Mouse (Mus musculus) brain, embryonic 18.5 days (tissue): ENCODE measurements around the gene Dhx29.

ENCODE experiments used
- DNase-seq: peaks from one replicate; pipeline ENCODE4 v3.0.0-alpha.2; 2012; ENCODE audit warnings: low read depth, low spot score

Dhx29 gene

DNA sequence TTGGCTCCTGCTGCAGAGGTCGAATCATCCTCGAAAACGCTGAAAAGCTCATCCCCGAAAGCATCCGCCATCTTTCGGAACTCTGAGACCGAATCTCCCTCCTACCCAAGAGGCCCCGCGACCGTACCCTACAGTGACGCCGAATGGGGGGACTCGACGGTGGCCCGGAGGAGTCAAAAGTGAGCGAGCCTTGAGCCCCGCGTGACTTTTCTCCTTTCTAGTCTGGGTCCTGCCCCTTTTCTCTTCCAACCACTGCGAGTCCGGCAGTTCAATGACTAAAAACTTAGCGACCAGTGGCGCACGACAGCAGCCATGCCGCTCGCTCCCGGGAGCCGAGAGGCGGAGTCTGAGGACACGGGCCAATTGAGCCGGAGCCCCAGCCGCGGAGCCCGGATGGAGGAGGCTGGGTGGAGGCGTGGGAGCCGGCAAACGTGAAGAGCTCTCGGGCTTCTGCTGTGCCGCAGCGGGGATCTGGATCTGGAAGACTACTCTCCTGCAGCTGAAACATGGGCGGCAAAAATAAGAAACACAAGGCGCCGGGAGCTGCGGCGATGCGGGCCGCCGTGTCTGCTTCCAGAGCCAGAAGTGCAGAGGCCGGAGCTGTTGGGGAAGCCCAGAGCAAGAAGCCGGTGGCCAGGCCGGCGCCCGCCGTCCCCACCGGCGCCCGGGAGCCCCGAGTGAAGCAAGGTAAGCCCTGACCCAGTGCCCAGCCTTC, at the start of gene Dhx29, which contains the start of gene Mtrex:
Gene Dhx29 (plus strand): TSS at position 168 of the 715 bp plus-strand sequence.
Gene Mtrex (minus strand): TSS at position 112 of the 715 bp plus-strand sequence.
- peak; percentile 96 for DNase-seq

DNA sequence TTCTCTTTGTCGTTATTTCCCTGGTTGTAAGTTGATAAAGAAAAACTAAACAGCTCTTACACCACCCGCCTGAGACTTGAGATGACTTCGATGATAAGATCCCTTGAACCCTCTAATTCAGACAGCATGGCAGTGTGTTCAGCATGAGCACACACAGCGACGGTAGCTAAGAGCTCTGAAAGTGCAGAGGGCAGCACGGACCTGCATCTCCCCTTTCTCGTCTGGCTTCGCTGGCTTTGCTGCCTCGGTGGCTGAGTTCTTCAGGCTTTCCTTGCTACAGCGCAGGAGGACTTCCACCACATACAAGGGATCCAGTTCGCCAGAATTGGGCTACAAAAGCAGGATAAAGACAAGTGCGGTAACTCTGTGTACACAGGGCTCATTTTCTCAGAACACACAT, 40.0 kb upstream of the Dhx29 start:
- DNase-seq: no peak

DNA sequence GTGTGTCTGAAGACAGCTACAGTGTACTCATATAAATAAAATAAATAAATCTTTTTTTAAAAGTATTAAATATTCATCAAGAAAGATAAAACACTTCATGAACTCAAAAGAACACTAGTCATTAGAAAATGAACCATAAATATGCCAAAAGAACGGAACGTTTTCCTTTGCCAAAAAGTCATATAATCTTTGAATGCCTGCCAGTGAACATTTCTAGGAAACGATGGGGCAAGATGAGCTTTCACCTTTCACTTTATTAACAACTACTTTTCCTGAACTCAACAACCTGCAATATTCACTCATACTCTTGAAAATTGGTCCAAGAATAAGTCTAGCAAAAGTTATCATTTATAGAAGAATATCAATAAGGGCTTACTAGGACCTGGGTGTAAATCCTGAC, 25.1 kb upstream of the Dhx29 start:
- no peak for DNase-seq

DNA sequence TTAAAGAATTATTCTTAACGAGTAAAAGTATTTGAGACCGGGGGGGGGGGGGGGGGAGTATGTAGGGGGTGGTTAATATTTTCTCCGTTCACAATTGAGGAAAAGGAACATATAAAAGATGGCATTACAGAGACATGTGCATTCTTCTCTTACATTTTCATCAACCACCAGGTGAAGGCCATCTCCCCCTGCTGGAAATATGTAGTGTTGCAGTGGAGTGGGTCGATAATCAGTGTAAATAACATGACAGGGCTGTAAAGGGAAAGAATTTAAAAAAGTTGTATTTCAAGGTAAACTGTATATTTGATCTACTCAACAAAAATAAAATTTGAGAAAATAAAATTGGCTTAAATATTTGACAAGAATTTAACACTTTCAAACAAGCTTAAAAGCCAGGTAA, 17.6 kb upstream of the Dhx29 start:
- peak; percentile 4 for DNase-seq

DNA sequence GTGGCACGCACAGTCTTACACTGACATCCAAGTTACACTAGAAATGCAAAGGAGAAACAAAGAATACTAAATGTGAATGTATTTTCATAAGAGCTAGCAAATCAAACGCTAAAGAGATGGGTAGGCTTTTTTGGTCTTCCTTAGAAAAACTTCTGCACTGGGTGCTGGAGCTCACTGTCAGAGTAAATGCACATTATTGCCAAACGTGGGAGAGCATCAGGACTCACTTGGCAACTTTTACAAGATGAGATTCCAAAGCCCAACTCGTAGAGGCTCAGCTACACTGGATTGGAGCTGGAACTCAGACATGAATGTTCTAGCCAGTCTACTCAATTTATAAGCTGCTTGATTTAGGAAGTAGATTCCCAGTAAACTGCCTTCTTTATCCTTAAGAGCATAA, 16.8 kb upstream of the Dhx29 start:
- DNase-seq: no peak

DNA sequence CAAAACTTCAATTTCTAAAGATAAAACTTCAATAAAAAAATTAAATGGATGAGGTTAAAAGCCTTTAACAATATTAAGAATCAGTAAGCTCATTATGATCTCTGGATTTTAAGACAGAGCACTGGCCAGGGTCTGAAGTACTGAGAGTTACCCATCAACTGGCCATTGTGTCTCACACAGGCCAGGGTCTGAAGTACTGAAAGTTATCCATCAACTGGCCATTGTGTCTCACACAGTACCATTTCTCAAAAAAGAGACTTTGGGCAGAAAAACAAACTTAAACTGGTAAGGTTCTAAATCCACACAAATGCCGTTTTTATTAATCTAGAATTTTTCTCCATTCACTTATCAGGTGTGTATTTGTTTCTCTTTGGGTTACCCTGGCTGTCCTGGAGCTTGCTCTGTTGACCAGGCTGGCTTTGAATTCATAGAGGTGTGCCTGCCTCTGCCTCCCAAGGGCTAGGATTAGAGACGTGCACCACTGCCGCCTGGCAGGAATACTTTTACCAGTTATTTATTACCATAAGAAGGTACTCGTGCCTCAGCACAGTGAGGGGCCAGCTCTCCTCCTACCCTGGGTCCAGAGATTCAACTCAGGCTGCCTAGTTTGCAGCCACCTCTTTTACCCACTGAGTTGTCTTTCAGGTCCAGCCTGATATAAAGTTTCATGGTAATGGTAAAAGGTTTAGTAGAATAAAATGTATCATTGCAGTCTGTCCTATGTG, 8.0 kb upstream of the Dhx29 start:
- no peak for DNase-seq

DNA sequence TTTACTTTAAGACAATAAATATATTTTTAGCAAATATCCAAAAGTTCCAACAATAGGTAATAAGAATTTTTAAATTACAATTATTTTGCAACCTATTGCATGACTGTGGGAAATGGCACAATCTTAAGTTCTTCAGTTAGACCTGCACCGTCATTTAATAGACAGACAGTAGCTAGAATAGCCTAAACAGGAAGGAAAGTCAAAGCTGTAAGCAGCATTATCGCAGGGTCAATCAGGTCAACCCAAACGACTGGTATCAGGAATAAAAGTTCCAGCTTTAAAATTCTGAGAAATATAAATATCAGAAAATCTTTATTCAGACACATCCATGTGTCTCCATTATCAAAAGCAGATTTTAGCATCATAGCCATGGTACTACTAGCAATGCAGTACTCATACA, 6.3 kb upstream of the Dhx29 start:
- no peak for DNase-seq

DNA sequence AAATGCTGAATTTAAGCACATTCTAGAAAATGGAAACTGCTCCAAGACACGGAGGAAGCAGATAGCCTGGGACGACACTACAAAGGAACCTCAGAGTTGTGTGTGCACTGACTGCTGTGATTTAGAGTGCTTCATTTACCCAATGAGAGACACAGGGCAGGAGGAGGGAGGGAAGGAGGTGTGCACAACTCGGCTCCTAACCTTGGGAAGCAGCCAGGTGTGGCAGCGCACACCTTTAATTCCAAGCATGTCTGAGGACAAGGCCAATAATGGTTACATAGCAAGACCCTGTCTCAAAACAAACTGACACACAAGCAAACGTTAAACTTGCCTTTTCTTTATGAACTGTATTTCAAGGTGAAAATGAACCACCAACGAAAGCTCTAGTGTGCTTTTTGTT, 2.0 kb upstream of the Dhx29 start:
- DNase-seq: no peak

DNA sequence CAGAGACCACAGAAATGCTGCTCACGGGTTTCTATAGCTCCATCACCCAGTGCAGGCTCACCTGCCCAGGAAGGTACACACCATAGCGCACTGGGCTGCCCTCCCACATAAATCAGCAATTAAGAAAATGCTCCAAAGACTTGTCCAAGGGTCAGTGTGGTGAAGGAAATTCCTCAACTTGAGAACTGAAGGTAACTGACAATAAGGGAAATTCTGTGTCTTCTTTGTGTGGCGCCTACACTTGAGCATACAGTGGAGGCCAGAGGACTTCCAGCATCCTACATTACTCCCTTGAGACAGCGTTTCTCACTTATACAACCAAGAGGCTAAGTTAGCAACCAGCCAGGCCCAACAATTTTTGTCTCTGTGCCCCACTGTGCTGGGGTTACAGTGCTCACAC, 1.3 kb upstream of the Dhx29 start:
- no peak for DNase-seq

DNA sequence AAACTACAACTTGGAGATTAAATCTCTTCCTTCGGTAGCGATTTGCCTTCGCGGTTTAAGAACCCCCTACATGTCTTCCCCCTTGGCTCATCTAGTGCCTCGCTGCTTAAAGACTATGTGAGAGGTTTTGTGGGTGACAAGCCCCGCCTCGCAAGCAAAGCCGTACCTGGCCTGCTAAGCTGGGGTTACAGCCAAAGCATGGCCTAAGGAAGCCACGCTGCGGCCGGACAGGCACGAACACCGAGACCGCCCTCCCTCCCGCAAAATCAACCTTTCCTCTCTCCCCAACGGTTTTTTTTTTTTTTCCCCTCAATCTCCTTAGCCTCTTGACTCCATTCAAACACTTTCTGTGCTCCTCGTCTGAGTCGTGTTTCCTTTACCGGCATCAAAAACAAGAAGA, 458 bp upstream of the Dhx29 start:
- DNase-seq: no peak

DNA sequence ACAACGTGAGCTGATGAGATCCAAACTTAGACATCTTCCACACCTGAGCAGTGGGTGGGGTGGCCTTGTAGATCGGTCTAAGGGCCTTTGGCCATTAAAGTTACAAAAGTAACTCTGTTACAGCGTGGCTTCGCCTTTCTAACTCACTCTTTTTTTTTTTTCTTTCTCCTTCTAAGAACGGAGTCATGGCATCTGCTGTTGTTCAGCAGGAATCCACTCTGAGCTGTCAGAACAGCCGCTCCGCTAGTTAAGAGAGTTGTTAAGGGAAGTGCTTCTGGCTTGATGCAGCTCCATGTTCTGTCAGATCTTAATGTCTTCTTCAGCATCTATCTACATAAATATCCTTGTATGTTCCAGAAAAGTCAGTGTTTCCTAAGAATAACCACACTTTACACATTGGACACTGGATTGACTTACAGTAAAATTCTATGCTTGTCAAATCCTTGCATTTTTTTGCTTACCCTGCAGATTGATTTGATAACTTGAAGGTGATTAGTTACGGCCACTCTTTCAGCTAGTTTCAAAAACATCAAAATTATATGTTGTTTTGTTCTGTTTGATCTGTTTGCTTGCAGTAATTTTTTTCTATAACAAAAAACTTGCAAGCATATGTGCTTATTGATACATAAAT, 899 bp downstream of the Dhx29 start:
- no peak for DNase-seq

DNA sequence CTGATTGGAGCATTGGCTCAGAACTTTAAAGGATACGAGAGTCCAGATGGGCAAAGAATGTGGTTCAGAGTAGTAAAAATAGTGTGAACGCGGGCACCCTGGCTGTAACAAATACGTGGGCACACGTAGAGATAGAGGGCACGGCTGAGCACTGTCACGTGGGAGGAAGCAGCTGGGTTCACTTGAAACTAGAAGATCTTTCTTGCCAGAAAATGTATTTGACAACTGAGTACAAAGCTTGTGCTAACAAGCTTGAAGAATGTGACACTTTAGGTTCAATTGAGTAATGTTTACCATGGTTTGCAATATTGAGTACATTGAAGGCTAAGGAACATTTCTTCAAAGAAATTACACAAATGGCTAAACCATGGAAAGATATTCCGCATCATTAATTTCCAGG, 10.9 kb downstream of the Dhx29 start:
- DNase-seq: no peak

DNA sequence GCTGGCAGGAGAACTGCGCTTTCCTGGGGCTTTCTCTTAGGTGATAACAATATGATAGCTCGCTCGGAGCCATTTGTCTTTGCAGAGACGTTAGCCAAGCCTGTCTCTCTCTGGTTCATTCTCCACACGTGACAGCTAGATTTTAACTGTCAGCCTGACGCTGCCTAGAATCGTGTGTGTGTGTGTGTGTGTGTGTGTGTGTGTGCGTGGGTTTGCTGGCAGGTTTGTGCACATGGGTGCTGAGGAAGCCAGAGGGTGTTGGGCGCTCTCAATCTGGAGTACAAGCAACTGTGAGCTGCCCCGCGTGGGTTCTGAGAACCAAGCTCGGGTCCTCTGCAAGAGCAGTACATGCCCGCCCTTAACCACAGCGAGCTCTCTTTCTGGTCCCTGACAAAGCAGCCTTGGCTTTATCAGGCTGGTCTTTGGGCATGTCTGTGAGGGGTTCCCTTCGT, 14.7 kb downstream of the Dhx29 start:
- no peak for DNase-seq

DNA sequence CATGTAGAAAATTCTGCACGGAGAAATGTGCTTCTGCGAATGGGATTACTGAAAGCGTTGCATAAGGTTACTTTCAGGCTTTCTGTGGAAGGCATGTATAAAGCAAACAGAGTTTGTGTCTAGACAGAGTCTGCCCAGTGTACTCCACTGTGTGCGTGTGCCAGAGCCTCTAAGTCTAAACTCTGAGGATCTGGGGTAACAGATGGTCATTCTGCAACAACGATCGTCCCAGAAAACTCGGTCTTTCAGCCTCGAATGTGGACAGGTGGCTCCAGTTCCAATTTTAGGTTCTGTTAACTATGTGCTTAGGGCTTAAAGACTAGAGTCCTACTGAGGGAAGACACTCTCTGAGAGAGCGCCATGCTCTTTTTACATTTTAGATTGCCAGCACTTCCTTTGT, 18.1 kb downstream of the Dhx29 start:
- no peak for DNase-seq

DNA sequence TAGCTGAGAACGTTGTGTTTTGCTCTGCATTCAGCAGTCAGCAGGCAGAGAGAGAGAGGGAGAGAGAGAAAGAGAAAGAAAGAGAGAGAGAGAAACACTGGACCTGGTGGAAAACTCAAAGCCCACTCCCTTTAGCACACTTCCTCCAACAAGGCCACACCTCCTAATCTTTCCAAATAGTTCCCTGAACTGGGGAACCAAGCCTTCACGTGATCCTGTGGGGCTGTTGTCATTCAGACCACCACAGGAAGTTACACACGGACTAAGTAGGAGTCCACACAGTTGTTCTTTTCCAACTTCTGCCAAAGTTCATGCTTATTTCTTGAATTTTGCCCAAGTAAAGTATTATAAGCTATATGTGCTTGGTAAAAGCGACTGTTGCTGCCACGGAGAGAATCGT, 18.6 kb downstream of the Dhx29 start:
- DNase-seq: no peak

DNA sequence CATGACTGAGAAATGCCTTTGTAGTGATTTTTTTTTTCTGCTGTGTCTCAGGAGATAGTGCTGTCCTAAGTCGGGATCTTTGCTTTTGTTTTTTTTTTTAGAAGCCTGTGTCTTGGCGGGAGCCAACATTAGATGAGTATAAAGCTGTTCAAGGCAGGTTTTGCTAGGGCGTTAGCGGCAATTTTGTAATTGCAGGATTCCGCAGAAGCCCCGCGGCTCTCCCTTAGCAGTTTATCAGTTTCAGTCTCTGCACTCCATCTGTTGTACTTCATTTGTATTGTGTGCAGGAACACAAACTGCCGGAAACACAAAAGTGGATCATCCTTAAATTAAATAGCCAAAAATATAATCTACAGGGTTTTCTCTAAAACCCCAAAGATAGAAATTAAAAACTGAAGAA, 26.8 kb downstream of the Dhx29 start:
- DNase-seq: no peak

DNA sequence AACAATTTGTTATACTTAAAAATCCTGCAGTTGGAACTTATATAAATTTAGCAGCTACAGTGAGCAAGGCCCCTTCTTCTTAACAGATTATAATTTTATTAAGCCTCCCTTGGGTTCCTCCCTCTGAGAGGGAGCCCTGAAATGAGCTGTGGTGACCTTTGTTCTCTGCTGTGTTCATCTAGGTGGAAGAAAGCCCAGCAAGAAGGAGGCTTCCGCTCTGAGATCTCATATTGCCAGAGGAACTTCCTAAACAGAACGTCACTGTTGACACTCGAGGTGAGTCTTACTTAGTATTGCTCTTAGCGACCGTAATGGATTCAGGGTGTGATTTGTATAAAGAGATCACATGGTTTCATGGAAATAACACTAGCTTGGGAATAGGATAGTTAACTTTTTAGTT, 35.8 kb downstream of the Dhx29 start:
- DNase-seq: no peak

DNA sequence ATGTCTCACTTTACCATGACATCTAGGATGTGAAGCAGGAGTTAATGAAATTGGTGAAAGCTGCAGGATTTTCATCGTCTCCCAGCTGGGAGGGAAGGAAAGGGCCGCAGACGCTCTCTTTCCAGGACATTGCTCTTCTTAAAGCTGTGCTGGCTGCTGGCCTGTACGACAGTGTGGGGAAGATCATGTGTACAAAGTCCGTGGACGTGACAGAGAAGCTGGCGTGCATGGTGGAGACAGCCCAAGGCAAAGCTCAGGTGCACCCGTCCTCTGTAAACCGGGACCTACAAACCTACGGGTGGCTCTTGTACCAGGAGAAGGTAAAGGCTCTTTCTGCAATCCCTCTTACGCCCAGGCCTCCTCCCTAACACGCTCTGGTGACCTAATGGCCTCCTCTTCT, 37.2 kb downstream of the Dhx29 start:
- DNase-seq: no peak

DNA sequence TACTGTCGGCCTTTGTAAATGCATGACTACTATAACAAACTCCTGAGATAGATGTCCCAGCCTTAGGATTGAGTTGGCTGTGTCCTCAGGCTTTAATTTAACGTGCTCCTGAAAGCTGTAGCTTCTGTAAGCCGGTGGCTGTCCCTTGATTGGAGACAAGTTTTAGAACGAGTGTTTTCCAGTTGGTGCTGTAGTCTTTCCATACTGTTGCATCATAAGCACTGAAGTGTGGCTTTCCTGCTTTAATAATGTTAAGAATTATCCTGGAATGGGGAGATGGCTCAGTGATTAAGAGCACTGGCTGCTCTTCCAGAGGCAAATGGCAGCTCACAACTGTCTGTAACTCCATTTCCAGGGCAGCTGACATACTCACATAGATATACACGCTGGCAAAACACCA, 40.0 kb downstream of the Dhx29 start:
- DNase-seq: no peak

DNA sequence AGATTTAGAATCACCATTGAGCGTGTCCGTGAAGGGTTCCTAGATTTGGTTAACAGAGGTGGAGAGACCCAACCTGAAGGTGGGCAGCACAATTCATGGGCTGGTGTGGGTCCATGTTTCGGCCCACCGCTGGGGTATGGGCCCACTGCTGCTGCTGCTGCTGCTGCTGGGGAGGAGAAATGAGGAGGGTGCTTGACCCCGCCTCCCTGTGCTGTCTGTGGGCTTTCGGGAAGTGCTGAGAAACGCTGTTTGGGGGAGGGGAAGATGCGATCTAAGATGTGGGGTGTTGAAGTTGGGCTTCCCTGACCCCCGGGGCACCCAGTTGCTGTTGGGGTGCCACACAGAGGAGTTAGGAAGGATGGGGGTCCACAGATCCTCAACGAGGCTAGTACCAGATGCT, 49.5 kb downstream of the Dhx29 start:
- no peak for DNase-seq

DNA sequence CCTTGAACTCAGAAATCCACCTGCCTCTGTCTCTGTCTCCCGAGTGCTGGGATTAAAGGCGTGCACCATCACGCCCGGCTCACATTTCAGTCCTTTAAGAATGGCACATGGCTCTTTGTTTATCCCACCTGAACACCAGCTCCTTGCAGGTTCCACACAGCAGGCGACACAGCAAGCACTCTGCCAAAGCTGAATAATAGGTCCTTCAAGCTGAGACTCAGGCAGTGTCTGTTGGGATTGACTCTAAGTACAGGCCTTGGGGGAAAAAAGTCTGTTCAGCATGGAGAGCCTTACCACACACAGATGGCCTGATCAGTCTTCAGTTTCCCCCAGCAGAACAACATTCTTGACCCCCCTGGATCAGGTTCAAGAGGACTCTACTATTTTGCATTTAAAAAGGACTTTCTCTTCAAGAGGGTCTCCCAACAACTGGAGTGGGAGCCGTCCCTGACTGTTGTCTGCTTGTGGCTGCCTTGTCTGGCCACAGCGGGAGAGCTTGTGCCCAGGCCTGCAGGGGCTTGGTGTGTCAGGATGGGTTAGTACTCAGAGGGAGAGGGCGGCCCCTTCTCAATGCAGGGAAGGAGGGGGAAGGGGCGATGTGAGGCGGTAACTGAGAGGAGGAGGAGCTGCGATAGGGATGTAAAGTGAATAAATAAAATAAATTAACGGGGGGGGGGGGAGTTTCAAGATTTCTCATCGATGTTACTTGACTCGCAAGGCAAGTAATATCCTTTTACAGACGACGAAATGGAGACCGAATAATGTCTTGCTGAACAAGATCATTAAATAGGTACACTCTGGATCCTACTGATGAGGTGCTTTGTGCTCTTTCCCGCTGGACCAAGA, 58.6 kb downstream of the Dhx29 start:
- no peak for DNase-seq

DNA sequence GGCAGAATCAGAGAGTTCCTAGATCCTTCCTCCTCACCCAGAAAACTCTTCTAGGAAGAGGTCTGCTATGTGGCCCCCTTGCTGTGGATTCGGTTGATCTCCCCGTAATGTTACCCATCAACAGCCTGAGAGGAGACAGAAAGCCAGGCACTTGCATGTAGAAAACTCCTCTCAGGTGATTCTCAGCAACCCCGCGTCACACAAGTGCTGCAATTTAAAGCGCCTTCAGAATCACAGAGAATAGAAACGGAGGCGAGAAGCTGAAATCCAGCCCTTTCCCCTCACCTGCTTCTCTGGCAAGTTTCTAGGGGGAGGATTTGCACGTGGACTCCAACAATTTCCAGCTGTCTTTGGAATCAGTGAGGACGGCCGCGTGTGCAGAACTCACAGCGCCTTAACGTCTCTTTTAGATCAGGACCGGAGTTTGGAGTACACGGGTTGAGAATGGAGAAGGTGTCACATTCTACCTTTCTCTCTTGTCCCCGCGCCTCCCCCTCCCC, 59.2 kb downstream of the Dhx29 start:
- no peak for DNase-seq
